Mouse (Mus musculus) MEL (cell line): Measurements from ENCODE around the gene Ccdc125. TPM values are rescaled to one million over a fixed set of nuclear protein-coding genes. Genes with fewer than 3 reads are reported as not detected.

ENCODE experiments used
- DNase-seq: peaks from one replicate; pipeline ENCODE4 v3.0.0; 2011; ENCODE audit warnings: low read depth, low spot score
- H3K27ac ChIP-seq: 2 replicates; pipeline ENCODE4 v1.5.1; 2012; ENCODE audit warnings: low read depth, mild to moderate bottlenecking, control low read depth, low read length, moderate library complexity; ENCODE audit not compliant: control insufficient read depth
- H3K27me3 ChIP-seq, 2 experiments: fragments of 150-350 bp in 1 of 2; sonication (generic) in 1 of 2; 2 replicates each; pipeline ENCODE4 v1.6.1; 2012; ENCODE audit warnings: low read length in 2 of 2, mild to moderate bottlenecking in 2 of 2, improper control_type of control experiment in 1 of 2, moderate library complexity in 1 of 2; ENCODE audit not compliant: insufficient read depth in 2 of 2, control insufficient read depth in 1 of 2
- H3K36me3 ChIP-seq, 2 experiments: 2 replicates each; pipeline ENCODE4 v1.6.1; 2012 to 2014; ENCODE audit warnings: low read length in 2 of 2, improper control_type of control experiment in 1 of 2, inconsistent platforms in 1 of 2, mild to moderate bottlenecking in 1 of 2; ENCODE audit not compliant: insufficient read depth in 2 of 2, control insufficient read depth in 1 of 2
- H3K4me1 ChIP-seq, 2 experiments: fragments of 150-350 bp in 1 of 2; sonication (generic) in 1 of 2; 2 replicates each; pipeline ENCODE4 v1.6.1; 2012; ENCODE audit warnings: low read length in 2 of 2, improper control_type of control experiment in 1 of 2, mild to moderate bottlenecking in 1 of 2; ENCODE audit not compliant: insufficient read depth in 2 of 2, control insufficient read depth in 1 of 2
- H3K4me3 ChIP-seq, 2 experiments: fragments of 150-350 bp in 1 of 2; sonication (generic) in 1 of 2; 2 replicates each; pipeline ENCODE4 v1.5.1; 2012; ENCODE audit warnings: low read depth in 2 of 2, low read length in 2 of 2, mild to moderate bottlenecking in 2 of 2, moderate library complexity in 2 of 2, control low read depth in 1 of 2, improper control_type of control experiment in 1 of 2; ENCODE audit not compliant: control insufficient read depth in 1 of 2, insufficient read depth in 1 of 2
- H3K79me2 ChIP-seq: 2 replicates; pipeline ENCODE4 v1.6.1; 2012; ENCODE audit warnings: mild to moderate bottlenecking, low read length, moderate library complexity; ENCODE audit not compliant: control insufficient read depth, poor library complexity, insufficient read depth
- H3K9ac ChIP-seq: 2 replicates; pipeline ENCODE4 v1.6.1; 2012; ENCODE audit warnings: low read depth, mild to moderate bottlenecking, control low read depth, low read length, moderate library complexity; ENCODE audit not compliant: control insufficient read depth, poor library complexity, severe bottlenecking
- H3K9me3 ChIP-seq: fragments of 150-350 bp; sonication (generic); replicated peaks from 2 replicates; pipeline ENCODE4 v1.6.1; 2012; ENCODE audit warnings: mild to moderate bottlenecking, low read length, improper control_type of control experiment, moderate library complexity; ENCODE audit not compliant: insufficient read depth
- CTCF ChIP-seq, 3 experiments: IDR thresholded peaks in 2 of 3; conservative IDR thresholded peaks in 1 of 3; 2 replicates each; pipeline ENCODE4 v1.5.1; 2011 to 2012; ENCODE audit warnings: low read length in 3 of 3, low read depth in 2 of 3, mild to moderate bottlenecking in 2 of 3, improper control_type of control experiment in 1 of 3, inconsistent platforms in 1 of 3, mixed read lengths in 1 of 3, moderate library complexity in 1 of 3; ENCODE audit not compliant: control insufficient read depth in 1 of 3, insufficient read depth in 1 of 3, poor library complexity in 1 of 3, severe bottlenecking in 1 of 3
- E2F4 ChIP-seq: IDR thresholded peaks from 2 replicates; pipeline ENCODE4 v1.6.1; 2011; ENCODE audit warnings: low read depth, low read length, improper control_type of control experiment, borderline replicate concordance
- ELF1 ChIP-seq: IDR thresholded peaks from 2 replicates; pipeline ENCODE4 v1.6.1; 2014; ENCODE audit warnings: low read depth, mild to moderate bottlenecking, inconsistent platforms, low read length, improper control_type of control experiment, moderate library complexity
- EP300 ChIP-seq, 2 experiments: IDR thresholded peaks; 2 replicates each; pipeline ENCODE4 v1.6.1; 2011; ENCODE audit warnings: improper control_type of control experiment in 2 of 2, low read length in 2 of 2, low read depth in 1 of 2, mild to moderate bottlenecking in 1 of 2
- ETS1 ChIP-seq: IDR thresholded peaks from 2 replicates; pipeline ENCODE4 v1.6.1; 2012; ENCODE audit warnings: low read depth, mild to moderate bottlenecking, inconsistent platforms, low read length, improper control_type of control experiment, moderate library complexity
- GATA1 ChIP-seq: IDR thresholded peaks from 2 replicates; pipeline ENCODE4 v1.6.1; 2011; ENCODE audit warnings: low read depth, low read length, improper control_type of control experiment
- JUND ChIP-seq: IDR thresholded peaks from 2 replicates; pipeline ENCODE4 v1.6.1; 2011; ENCODE audit warnings: low read depth, mild to moderate bottlenecking, improper control_type of control experiment, low read length
- MXI1 ChIP-seq: IDR thresholded peaks from 2 replicates; pipeline ENCODE4 v1.6.1; 2011; ENCODE audit warnings: mild to moderate bottlenecking, low read depth, low read length, improper control_type of control experiment
- MYB ChIP-seq: IDR thresholded peaks from 2 replicates; pipeline ENCODE4 v1.6.1; 2011; ENCODE audit warnings: mild to moderate bottlenecking, low read depth, low read length, improper control_type of control experiment
- POLR2AphosphoS2 ChIP-seq: IDR thresholded peaks from 2 replicates; pipeline ENCODE4 v1.6.1; 2011; ENCODE audit warnings: low read length, improper control_type of control experiment
- RAD21 ChIP-seq: IDR thresholded peaks from 2 replicates; pipeline ENCODE4 v1.6.1; 2011; ENCODE audit warnings: mild to moderate bottlenecking, low read depth, low read length, improper control_type of control experiment
- SIN3A ChIP-seq: IDR thresholded peaks from 2 replicates; pipeline ENCODE4 v1.6.1; 2012; ENCODE audit warnings: low read length, improper control_type of control experiment, inconsistent platforms
- SMC3 ChIP-seq: IDR thresholded peaks from 2 replicates; pipeline ENCODE4 v1.6.1; 2011; ENCODE audit warnings: low read depth, low read length, improper control_type of control experiment
- UBTF ChIP-seq: IDR thresholded peaks from 2 replicates; pipeline ENCODE4 v1.6.1; 2012; ENCODE audit warnings: low read depth, mild to moderate bottlenecking, inconsistent platforms, low read length, improper control_type of control experiment, moderate library complexity, borderline replicate concordance; ENCODE audit not compliant: insufficient read depth
- ZC3H11A ChIP-seq: IDR thresholded peaks from 2 replicates; pipeline ENCODE4 v1.6.1; 2012; ENCODE audit warnings: low read depth, mild to moderate bottlenecking, inconsistent platforms, low read length, improper control_type of control experiment
- ZKSCAN1 ChIP-seq: IDR thresholded peaks from 2 replicates; pipeline ENCODE4 v1.6.1; 2012; ENCODE audit warnings: low read depth, mild to moderate bottlenecking, inconsistent platforms, low read length, improper control_type of control experiment, moderate library complexity
- ZNF384 ChIP-seq: IDR thresholded peaks from 2 replicates; pipeline ENCODE4 v1.6.1; 2012; ENCODE audit warnings: low read depth, mild to moderate bottlenecking, inconsistent platforms, low read length, improper control_type of control experiment
- polyA plus RNA-seq, 2 experiments: library from polyadenylated mRNA; stranded (reverse) in 1 of 2; unstranded in 1 of 2; fragments of >175 nt in 1 of 2; fragments of >200 nt in 1 of 2; gene quantifications; 2 replicates each; pipeline versions ENCODE4 v1.2.1 to v1.2.4; 2012; ENCODE audit warnings: low replicate concordance in 2 of 2, low read depth in 1 of 2; ENCODE audit not compliant: insufficient read length in 2 of 2, insufficient read depth in 1 of 2, missing spikeins in 1 of 2
- total RNA-seq: library from RNA; depleted of rRNA; stranded (reverse); fragments of 300-350 nt; gene quantifications from 2 replicates; pipeline ENCODE4 v1.2.3, GENCODE M21; 2012

The Ccdc125 gene
- total and polyA plus RNA-seq, 3 experiments = 0.29 TPM; not detected in 2

DNA sequence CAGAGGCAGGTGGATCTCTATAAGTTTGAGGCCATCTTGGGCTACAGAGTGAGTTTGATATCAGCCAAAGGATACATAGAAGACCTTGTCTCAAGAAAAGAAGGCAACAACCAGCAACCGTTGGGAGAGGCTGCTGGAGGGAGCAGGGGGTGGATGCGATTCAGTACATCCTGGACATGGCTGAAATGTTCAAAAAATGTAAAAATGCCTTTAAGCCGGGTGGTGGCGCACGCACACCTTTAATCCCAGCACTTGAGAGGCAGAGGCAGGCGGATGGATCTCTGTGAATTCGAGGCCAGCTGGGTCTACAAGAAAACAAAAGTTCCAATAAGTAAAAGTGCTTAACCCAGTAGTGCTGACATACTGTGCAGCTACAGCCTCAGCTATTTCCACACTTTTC lies 18.0 kb downstream of the Ccdc125 start:
- H3K9ac ChIP-seq = no peak overlapping the region
- H3K79me2 ChIP-seq = no peaks in the 10 kb centered on the region
- H3K36me3 ChIP-seq = peaks cover 0 to 3% of the 10 kb centered on the region in 2 experiments; a peak in 2 of 4 replicates
- H3K27ac ChIP-seq = no peak overlapping the region
- H3K9me3 ChIP-seq = no peaks in the 10 kb centered on the region
- no peak overlapping the region for H3K4me3 ChIP-seq
- H3K4me1 ChIP-seq = no peaks in the 10 kb centered on the region; a peak in 1 of 4 replicates
- H3K27me3 ChIP-seq = no peaks in the 10 kb centered on the region
- DNase-seq = peak; percentile 59
- TF ChIP-seq UBTF = no peak
- TF ChIP-seq RAD21 = peak; percentile 74
- TF ChIP-seq ZNF384 = no peak
- no peak for TF ChIP-seq MXI1
- peak; percentile 62 for TF ChIP-seq SMC3
- peak; percentile 47 for TF ChIP-seq ZC3H11A
- peak in 2 of 3 experiments; percentile 49 to 66; a peak in 5 of 6 replicates for TF ChIP-seq CTCF (IDR thresholded peaks at IDR 0.05 in 2 of 3, conservative IDR thresholded peaks at IDR 0.05 in 1 of 3; ENCODE audit: control insufficient read depth in 1 of 3, insufficient read depth in 1 of 3, low read depth in 2 of 3, low read length in 3 of 3, poor library complexity in 1 of 3, severe bottlenecking in 1 of 3)

DNA sequence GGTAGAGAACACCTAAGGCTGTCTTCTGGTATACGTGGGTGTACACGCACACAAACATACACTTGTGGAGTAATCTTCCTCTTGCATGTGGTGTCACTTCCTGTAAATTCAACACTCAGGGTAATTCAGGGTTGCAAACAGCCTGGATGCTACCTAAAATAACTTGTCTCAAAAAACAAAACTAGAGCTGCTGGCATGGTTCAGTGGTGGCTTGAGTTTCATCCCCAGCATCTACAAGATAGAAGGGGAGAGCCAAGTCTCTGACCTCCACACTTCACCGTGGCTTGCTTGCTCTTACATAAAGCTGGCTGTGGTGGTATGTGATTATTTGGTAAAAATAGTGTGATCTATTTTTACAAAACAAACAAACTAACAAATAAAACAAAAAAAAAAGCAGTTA lies 28.0 kb downstream of the Ccdc125 start:
- Histone ChIP-seq H3K27ac (no peak overlapping the region), H3K4me3 (no peak overlapping the region), H3K9me3 (no peaks in the 10 kb centered on the region), H3K4me1 (no peaks in the 10 kb centered on the region), H3K79me2 (no peaks in the 10 kb centered on the region), H3K9ac (no peak overlapping the region), H3K36me3 (peaks cover 0 to 7% of the 10 kb centered on the region in 2 experiments; a peak in 2 of 4 replicates), H3K27me3 (no peaks in the 10 kb centered on the region)
- DNase-seq = no peak
- no peak for TF ChIP-seq SIN3A
- TF ChIP-seq UBTF = no peak
- TF ChIP-seq RAD21 = no peak
- no peak for TF ChIP-seq JUND
- TF ChIP-seq GATA1 = no peak
- no peak for TF ChIP-seq POLR2AphosphoS2
- no peak for TF ChIP-seq EP300 (IDR thresholded peaks at IDR 0.05; ENCODE audit: low read depth in 1 of 2, low read length in 2 of 2)
- no peak for TF ChIP-seq MYB
- TF ChIP-seq ELF1 = no peak
- TF ChIP-seq ETS1 = no peak
- no peak for TF ChIP-seq ZKSCAN1
- no peak for TF ChIP-seq MXI1

DNA sequence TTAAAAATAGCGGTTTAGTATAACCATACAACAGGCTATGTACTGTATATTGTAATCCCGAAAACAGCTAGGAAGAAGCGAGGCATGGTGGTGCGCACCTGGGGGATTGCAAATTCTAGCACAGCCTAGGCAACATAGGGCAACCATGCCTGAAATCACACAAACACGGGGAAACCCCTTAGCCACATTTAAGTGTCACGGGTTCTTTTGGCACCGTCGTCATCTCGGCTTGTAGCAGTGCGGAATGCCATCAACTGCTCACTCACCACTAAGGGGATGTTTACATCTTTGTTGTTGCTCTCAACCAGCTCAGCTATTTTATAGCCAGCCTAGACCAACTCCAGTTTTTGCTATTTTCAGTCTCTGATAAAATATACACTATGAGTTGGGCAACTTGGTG lies 29.3 kb downstream of the Ccdc125 start:
- DNase-seq = no peak
- peaks cover 0 to 18% of the 10 kb centered on the region in 2 experiments; a peak in 2 of 4 replicates for H3K36me3 ChIP-seq
- H3K27ac ChIP-seq = no peak overlapping the region
- H3K9me3 ChIP-seq = no peaks in the 10 kb centered on the region
- no peaks in the 10 kb centered on the region for H3K4me1 ChIP-seq
- no peaks in the 10 kb centered on the region for H3K27me3 ChIP-seq
- no peaks in the 10 kb centered on the region for H3K79me2 ChIP-seq
- H3K9ac ChIP-seq = no peak overlapping the region
- no peak for TF ChIP-seq E2F4
- TF ChIP-seq, all 39 proteins: peak for 0
- no peak overlapping the region for H3K4me3 ChIP-seq
